Mouse (Mus musculus) right cerebral cortex, postnatal 36 days (tissue): Measurements from ENCODE around the gene Zim1.

Experiments used
- DNase-seq, 2 experiments: peaks; one replicate each; pipeline ENCODE4 v3.0.0; 2022; ENCODE audit warnings: low spot score in 2 of 2, mixed read lengths in 1 of 2

Gene Zim1

DNA sequence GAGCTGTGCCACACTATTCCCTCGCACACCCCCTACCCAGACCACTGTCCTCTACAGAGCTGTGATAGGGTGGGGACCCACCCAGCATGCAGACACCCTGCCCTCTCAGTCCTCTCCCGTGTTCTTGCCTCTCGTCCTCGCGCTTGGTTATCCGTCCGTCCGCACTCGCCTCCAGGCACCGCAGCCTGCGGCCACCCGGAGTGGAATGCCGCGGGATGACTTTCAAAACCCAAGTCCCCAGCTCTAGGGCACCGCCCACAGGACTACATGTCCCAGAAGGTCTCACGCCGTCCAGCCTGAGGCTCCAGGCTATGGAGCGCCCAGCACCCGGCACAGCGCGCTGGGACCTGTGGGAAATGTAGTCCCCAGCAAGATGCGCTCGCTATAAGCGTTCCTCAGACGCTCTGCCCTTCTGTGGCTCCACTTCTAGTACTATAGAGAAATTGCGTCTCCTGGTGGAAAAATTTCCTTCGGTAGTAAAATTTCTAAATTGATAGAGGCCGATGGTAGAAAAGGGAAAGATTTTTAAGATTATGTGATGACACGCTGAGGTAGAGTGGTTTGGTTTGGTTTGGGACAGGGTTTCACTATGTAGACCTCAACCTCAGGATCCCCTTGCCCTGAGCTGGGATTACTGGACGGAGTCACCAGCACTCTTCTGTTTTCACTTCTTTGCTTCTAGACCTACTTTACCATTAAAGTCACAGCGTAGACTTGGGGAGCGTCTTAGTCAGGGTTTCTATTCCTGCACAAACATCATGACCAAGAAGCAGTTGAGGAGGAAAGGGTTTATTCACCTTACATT is at the start of gene Zim1:
TSS of gene Zim1 (minus strand) at position 210 of the 805 bp plus-strand sequence.
- peak; percentile 89 to 92 for DNase-seq

DNA sequence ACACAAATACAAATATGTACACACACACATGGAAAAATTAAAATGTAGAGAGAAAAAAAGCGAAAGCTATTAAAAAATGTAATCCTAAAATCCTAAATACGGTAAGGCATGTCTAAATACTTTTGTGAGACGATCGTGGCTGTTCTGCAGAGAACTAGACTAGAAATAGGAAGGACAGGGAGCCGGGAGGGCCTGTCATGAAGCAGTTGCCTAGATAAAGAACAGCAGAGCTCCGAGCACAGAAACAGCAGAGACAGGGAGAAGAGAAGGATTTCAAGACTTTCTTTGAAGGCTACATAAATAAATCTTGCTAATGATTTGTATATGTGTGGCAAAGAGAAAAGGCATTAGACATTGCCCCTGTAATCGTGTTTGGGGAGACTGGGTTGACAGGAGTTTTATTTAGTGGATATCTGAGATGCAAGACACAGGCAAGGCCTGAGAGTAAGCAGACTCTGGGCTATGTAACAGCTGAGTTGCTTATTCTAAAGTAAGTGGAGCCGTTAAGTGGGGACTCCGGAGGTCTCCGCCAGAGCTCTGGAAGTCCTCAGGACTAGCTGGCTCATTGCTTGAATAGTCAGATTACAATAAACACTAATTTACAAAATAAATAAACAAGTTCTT is 48.1 kb upstream of the Zim1 start:
- no peak for DNase-seq

- no peak for DNase-seq
These were observed 39.8 kb upstream of the Zim1 start for GRCm38 (mm10) chr7:6736060-6736459.

- no peak for DNase-seq
These were observed 35.7 kb upstream of the Zim1 start for GRCm38 (mm10) chr7:6731930-6732329.

GRCm38 (mm10) chr7:6731373-6731772 is 35.1 kb upstream of the Zim1 start:
- DNase-seq = no peak

GRCm38 (mm10) chr7:6730801-6731200 is 34.6 kb upstream of the Zim1 start:
- DNase-seq = no peak

DNA sequence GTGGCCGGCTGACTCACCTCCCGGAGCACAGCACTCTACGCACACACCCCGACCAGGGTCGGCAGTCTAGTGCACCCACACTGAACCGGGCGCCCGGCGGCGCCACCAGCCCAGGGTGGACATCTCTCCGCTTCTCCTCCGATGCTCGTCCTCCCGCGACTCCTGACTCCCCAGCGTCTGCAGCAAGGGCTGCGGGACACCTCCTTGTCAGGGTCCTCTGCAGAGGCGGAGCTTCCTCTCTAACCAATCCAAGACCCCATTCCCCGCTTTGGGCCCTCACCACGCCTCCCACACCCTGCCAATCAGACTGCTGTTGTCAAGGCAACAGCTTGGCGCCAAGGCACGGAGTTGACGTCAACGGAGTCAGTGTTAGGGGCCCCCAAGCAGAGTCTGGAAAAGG is 34.0 kb upstream of the Zim1 start, which contains the start of the genes Peg3 and Usp29:
TSS of gene Peg3 (minus strand) at position 191 of the 400 bp plus-strand sequence.
TSS of gene Usp29 (plus strand) at position 338 of the 400 bp plus-strand sequence.
- peak; percentile 86 to 89 for DNase-seq

GRCm38 (mm10) chr7:6729061-6729817 is 33.0 kb upstream of the Zim1 start:
- peak; percentile 93 to 95 for DNase-seq

- DNase-seq = peak; percentile 95 to 97
These were observed 32.1 kb upstream of the Zim1 start for GRCm38 (mm10) chr7:6728263-6728931.

- peak; percentile 87 to 91 for DNase-seq
These were observed 31.3 kb upstream of the Zim1 start for GRCm38 (mm10) chr7:6727351-6728121.

DNA sequence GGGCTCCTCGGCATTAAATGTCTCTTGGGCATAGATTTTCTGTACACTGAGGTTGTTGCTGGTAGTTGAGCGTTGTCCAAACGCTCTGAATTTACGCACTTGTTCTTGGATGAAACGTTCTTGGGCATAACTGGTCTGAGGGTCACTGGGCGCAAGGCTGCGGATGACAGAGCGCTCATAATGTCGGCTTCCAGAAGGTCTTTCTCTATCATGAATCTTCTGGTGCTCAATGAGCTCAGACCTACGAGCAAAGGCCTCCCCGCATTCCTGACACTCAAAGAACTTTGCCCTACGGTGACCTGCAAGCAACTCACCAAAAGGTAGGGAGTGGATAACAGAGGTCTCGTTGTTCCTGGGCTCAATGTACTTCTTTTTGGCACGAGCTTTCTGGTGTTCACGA is 13.1 kb upstream of the Zim1 start:
- DNase-seq = no peak

DNA sequence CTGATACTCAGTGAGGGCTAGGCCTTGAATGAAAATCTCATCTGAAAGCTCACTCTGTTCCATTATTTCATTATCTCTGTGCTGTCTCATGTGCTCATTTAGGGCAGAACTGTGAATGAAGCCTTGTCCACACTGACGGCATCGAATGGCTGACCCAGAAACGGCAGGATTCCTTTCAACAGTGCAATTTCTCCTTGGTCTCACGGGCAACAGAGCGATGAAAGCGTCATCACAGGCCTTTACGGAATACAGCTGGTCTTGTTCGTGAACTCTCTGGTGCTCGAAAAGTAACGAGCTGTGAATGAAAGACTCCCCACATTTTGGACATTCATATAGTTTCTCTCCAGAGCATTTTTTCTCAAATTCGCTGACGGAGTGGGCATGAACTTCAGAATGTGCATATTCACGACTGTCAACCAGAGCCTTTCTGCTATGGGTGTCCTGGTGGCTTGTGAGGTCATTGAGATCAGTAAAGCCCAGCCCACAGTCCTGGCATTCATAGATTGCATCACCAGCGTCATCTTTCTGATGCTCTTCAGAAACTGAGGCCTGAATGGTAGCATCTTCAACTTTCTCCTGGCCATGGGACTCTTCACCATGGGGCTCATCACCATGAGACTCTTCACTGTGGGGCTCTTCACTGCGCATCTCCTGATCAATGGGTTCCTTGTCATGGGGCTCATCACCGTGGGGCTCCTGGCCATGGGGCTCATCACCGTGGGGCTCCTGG is 12.4 kb upstream of the Zim1 start:
- DNase-seq = no peak

DNA sequence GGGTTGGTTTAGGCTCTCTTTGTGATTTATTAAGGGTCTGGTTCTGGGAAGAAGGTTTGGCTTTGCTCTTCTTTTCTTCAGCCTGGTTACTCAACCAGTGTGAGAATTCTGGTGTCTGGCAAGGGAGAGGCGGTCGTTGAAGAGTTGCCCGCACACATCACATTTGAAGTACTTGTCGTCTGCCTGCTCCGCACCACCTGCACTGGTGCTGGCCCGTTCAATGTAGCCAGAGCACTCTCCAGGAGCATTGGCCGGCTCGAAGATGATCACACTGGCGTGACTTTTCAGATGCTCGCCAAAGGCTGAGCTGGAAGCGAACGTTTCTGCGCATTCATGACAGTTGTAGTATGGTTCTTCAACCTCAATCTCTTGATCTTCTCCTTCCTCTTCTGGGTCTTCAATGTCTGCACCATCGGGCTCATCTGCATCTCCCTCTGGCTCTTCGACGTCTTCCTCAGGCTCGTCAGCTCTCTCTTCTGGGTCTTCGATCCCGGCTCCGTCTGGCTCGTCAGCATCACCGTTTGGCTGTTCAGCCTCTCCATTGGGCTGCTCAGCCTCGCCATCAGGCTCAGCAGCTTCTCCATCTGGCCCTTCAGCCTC is 11.3 kb upstream of the Zim1 start:
- no peak for DNase-seq

GRCm38 (mm10) chr7:6699230-6699629 is 3.0 kb upstream of the Zim1 start:
- no peak for DNase-seq

DNA sequence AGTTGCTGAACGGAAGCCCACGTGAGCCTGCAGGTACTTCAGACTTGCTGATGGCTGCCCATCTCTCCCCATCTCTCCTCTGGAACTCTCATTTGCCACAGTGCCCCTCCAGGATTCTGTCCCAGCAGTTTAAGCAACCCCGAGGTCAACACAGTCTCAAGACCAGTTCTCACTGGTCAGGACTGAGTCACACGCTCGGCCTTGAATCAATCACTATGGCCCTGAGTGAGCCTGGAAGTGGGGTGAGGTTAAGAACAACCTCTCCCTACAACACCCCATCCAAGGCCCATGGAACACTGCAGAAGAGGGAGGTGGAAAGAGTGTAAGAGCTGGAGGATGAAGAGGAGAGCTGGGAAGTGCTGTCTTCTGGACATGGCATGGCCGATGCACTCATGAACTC is 10.7 kb downstream of the Zim1 start:
- no peak for DNase-seq

GRCm38 (mm10) chr7:6666726-6667125 is 29.5 kb downstream of the Zim1 start:
- DNase-seq = no peak

- no peak for DNase-seq
These were observed 32.8 kb downstream of the Zim1 start for GRCm38 (mm10) chr7:6663430-6663829.

DNA sequence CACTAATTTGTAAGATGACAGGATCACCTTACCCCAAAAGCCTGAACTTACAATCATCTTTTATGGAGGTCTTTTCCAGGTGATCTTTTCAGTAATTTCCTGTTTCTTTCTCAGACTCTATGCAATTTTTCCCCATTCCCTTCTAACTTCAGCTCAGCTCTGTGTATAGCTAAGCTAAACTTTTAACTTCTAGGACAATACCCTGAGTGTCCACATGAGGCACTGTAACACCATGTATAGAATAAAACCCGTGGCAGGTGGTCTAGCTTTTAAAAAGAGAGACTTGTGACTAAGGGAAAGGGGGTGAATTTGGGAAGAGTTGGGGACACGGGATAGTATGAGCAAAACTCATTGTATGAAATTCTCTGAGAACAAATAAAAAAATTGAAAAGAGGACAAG is 36.6 kb downstream of the Zim1 start:
- DNase-seq = no peak

- no peak for DNase-seq
These were observed 37.6 kb downstream of the Zim1 start for GRCm38 (mm10) chr7:6658606-6659005.

DNA sequence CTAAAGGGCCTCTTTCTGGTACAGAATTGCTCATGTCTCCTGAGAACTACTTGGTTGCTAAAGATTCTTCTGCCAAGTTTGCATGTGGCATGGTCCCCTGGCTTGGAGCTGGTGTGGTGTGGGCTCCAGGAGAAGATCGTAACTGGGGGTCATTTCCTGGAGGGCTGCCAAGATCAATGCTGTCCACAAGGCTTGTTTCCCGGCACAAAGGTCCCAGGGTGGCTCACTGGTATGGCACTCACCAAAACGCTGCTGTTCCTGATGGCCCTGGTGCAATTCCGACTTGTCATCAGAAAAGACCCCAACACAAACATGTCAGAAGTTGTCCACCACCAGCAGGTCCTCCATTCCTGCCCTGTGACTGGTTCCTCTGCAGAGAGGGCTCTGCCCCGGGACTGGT is 44.1 kb downstream of the Zim1 start:
- no peak for DNase-seq
